Mouse (Mus musculus): ENCODE results near the gene I830077J02Rik. TPM values are rescaled to one million over a fixed set of nuclear protein-coding genes. Genes with fewer than 3 reads are reported as not detected.

Gene I830077J02Rik
- polyA plus RNA-seq, 1 experiment from 2014 or later = 1.6 TPM

- peak overlapping the region; percentile 41; the same call in 1 of the 2 replicates for H3K4me2 ChIP-seq (ENCODE audit: low read depth, low read length)
- H3K36me3 ChIP-seq (ENCODE audit: control insufficient read depth, insufficient read depth) = no peaks in the 10 kb centered on the region
- no peak overlapping the region for H3K9ac ChIP-seq (ENCODE audit: low read length)
- H3K27me3 ChIP-seq (ENCODE audit: control insufficient read depth, insufficient read depth, low read length) = no peaks in the 10 kb centered on the region
- no peaks in the 10 kb centered on the region for H3K9me3 ChIP-seq (replicated peaks; ENCODE audit: control insufficient read depth, low read length)
- ATAC-seq (replicated peaks; ENCODE audit: extremely low read depth, insufficient read depth, low FRiP score) = peak; percentile 64; the same call in 1 of the 2 replicates
- WGBS = 12% methylated on average over 10 of the region's 10 CpGs
- no peak overlapping the region for H3K4me3 ChIP-seq (ENCODE audit: low read length)
- H3K27ac ChIP-seq (ENCODE audit: low read length) = peak overlapping the region; percentile 50
- H3K4me1 ChIP-seq (ENCODE audit: control insufficient read depth, insufficient read depth, low read length) = peaks cover 24% of the 10 kb centered on the region
These were observed 18.4 kb downstream of the I830077J02Rik start for GRCm38 (mm10) chr3:105913839-105914681.

GRCm38 (mm10) chr3:105912097-105912880 lies 20.2 kb downstream of the I830077J02Rik start:
- ATAC-seq (replicated peaks; ENCODE audit: extremely low read depth, insufficient read depth, low FRiP score) = no peak
- Histone ChIP-seq H3K9ac (ENCODE audit: low read length) (no peak overlapping the region), H3K4me3 (ENCODE audit: low read length) (no peak overlapping the region), H3K4me2 (ENCODE audit: low read depth, low read length) (no peak overlapping the region), H3K4me1 (ENCODE audit: control insufficient read depth, insufficient read depth, low read length) (peaks cover 20% of the 10 kb centered on the region), H3K27me3 (ENCODE audit: control insufficient read depth, insufficient read depth, low read length) (no peaks in the 10 kb centered on the region), H3K27ac (ENCODE audit: low read length) (no peak overlapping the region), H3K9me3 (replicated peaks; ENCODE audit: control insufficient read depth, low read length) (no peaks in the 10 kb centered on the region), H3K36me3 (ENCODE audit: control insufficient read depth, insufficient read depth) (no peaks in the 10 kb centered on the region)
- 54% methylated on average over 9 of the region's 9 CpGs for WGBS

- H3K4me2 ChIP-seq (ENCODE audit: low read depth, low read length) = no peak overlapping the region
- no peaks in the 10 kb centered on the region for H3K27me3 ChIP-seq (ENCODE audit: control insufficient read depth, insufficient read depth, low read length)
- H3K9me3 ChIP-seq (replicated peaks; ENCODE audit: control insufficient read depth, low read length) = no peaks in the 10 kb centered on the region
- H3K36me3 ChIP-seq (ENCODE audit: control insufficient read depth, insufficient read depth) = no peaks in the 10 kb centered on the region
- no peak overlapping the region for H3K27ac ChIP-seq (ENCODE audit: low read length)
- peaks cover 20% of the 10 kb centered on the region for H3K4me1 ChIP-seq (ENCODE audit: control insufficient read depth, insufficient read depth, low read length)
- H3K4me3 ChIP-seq (ENCODE audit: low read length) = no peak overlapping the region
- WGBS = 67% methylated on average over 11 of the region's 11 CpGs
- no peak for ATAC-seq (replicated peaks; ENCODE audit: extremely low read depth, insufficient read depth, low FRiP score)
- no peak overlapping the region for H3K9ac ChIP-seq (ENCODE audit: low read length)
These were observed 21.8 kb downstream of the I830077J02Rik start for GRCm38 (mm10) chr3:105910519-105911190.

GRCm38 (mm10) chr3:105908976-105909375 lies 23.5 kb downstream of the I830077J02Rik start:
- no peak overlapping the region for H3K27ac ChIP-seq (ENCODE audit: low read length)
- H3K27me3 ChIP-seq (ENCODE audit: control insufficient read depth, insufficient read depth, low read length) = no peaks in the 10 kb centered on the region
- ATAC-seq (replicated peaks; ENCODE audit: extremely low read depth, insufficient read depth, low FRiP score) = no peak
- H3K36me3 ChIP-seq (ENCODE audit: control insufficient read depth, insufficient read depth) = no peaks in the 10 kb centered on the region
- no peak overlapping the region for H3K4me2 ChIP-seq (ENCODE audit: low read depth, low read length)
- H3K4me1 ChIP-seq (ENCODE audit: control insufficient read depth, insufficient read depth, low read length) = peaks cover 11% of the 10 kb centered on the region
- H3K9me3 ChIP-seq (replicated peaks; ENCODE audit: control insufficient read depth, low read length) = no peaks in the 10 kb centered on the region
- no peak overlapping the region for H3K9ac ChIP-seq (ENCODE audit: low read length)
- H3K4me3 ChIP-seq (ENCODE audit: low read length) = no peak overlapping the region
- 87% methylated on average over 4 of the region's 4 CpGs for WGBS

- H3K9ac ChIP-seq (ENCODE audit: low read length) = no peak overlapping the region
- ATAC-seq (replicated peaks; ENCODE audit: extremely low read depth, insufficient read depth, low FRiP score) = no peak
- no peak overlapping the region for H3K27ac ChIP-seq (ENCODE audit: low read length)
These were observed 24.4 kb downstream of the I830077J02Rik start for GRCm38 (mm10) chr3:105907956-105908655.

GRCm38 (mm10) chr3:105904721-105905120 lies 27.7 kb downstream of the I830077J02Rik start:
- no peaks in the 10 kb centered on the region for H3K9me3 ChIP-seq (replicated peaks; ENCODE audit: control insufficient read depth, low read length)
- H3K27me3 ChIP-seq (ENCODE audit: control insufficient read depth, insufficient read depth, low read length) = no peaks in the 10 kb centered on the region
- H3K4me1 ChIP-seq (ENCODE audit: control insufficient read depth, insufficient read depth, low read length) = peaks cover 5% of the 10 kb centered on the region; the same call in 1 of the 2 replicates
- H3K4me3 ChIP-seq (ENCODE audit: low read length) = no peak overlapping the region
- no peaks in the 10 kb centered on the region for H3K36me3 ChIP-seq (ENCODE audit: control insufficient read depth, insufficient read depth)
- no peak overlapping the region for H3K27ac ChIP-seq (ENCODE audit: low read length)
- H3K4me2 ChIP-seq (ENCODE audit: low read depth, low read length) = no peak overlapping the region
- ATAC-seq (replicated peaks; ENCODE audit: extremely low read depth, insufficient read depth, low FRiP score) = no peak
- WGBS = 92% methylated on average over 9 of the region's 9 CpGs
- H3K9ac ChIP-seq (ENCODE audit: low read length) = no peak overlapping the region

More at GRCm38 (mm10) chr3:105907956-105908655, 24.4 kb downstream of the I830077J02Rik start:
- H3K9me3 ChIP-seq (replicated peaks; ENCODE audit: control insufficient read depth, low read length) = no peaks in the 10 kb centered on the region
- WGBS = 22% methylated on average over 9 of the region's 9 CpGs
- no peaks in the 10 kb centered on the region for H3K27me3 ChIP-seq (ENCODE audit: control insufficient read depth, insufficient read depth, low read length)
- peaks cover 5% of the 10 kb centered on the region; the same call in 1 of the 2 replicates for H3K4me1 ChIP-seq (ENCODE audit: control insufficient read depth, insufficient read depth, low read length)
- H3K4me3 ChIP-seq (ENCODE audit: low read length) = no peak overlapping the region
- H3K4me2 ChIP-seq (ENCODE audit: low read depth, low read length) = no peak overlapping the region
- no peaks in the 10 kb centered on the region for H3K36me3 ChIP-seq (ENCODE audit: control insufficient read depth, insufficient read depth)

GRCm38 (mm10) chr3:105904213-105904612 lies 28.3 kb downstream of the I830077J02Rik start:
- no peaks in the 10 kb centered on the region for H3K27me3 ChIP-seq (ENCODE audit: control insufficient read depth, insufficient read depth, low read length)
- no peak for ATAC-seq (replicated peaks; ENCODE audit: extremely low read depth, insufficient read depth, low FRiP score)
- H3K36me3 ChIP-seq (ENCODE audit: control insufficient read depth, insufficient read depth) = no peaks in the 10 kb centered on the region
- whole genome bisulfite sequencing = 39% methylated on average over 4 of the region's 4 CpGs
- peaks cover 9% of the 10 kb centered on the region; the same call in 1 of the 2 replicates for H3K4me1 ChIP-seq (ENCODE audit: control insufficient read depth, insufficient read depth, low read length)
- no peak overlapping the region for H3K27ac ChIP-seq (ENCODE audit: low read length)
- no peaks in the 10 kb centered on the region for H3K9me3 ChIP-seq (replicated peaks; ENCODE audit: control insufficient read depth, low read length)
- H3K9ac ChIP-seq (ENCODE audit: low read length) = no peak overlapping the region
- H3K4me2 ChIP-seq (ENCODE audit: low read depth, low read length) = no peak overlapping the region
- no peak overlapping the region for H3K4me3 ChIP-seq (ENCODE audit: low read length)

- no peak overlapping the region for H3K4me2 ChIP-seq (ENCODE audit: low read depth, low read length)
- no peaks in the 10 kb centered on the region for H3K36me3 ChIP-seq (ENCODE audit: control insufficient read depth, insufficient read depth)
- no peak overlapping the region for H3K9ac ChIP-seq (ENCODE audit: low read length)
- peaks cover 10% of the 10 kb centered on the region for H3K4me1 ChIP-seq (ENCODE audit: control insufficient read depth, insufficient read depth, low read length)
- 0 out of 2 replicates have a peak, but pooled peaks cover 2% of the 10 kb centered on the region for H3K9me3 ChIP-seq (replicated peaks; ENCODE audit: control insufficient read depth, low read length)
- no peak overlapping the region for H3K4me3 ChIP-seq (ENCODE audit: low read length)
- 74% methylated on average over 4 of the region's 4 CpGs for WGBS
- H3K27ac ChIP-seq (ENCODE audit: low read length) = no peak overlapping the region
- H3K27me3 ChIP-seq (ENCODE audit: control insufficient read depth, insufficient read depth, low read length) = no peaks in the 10 kb centered on the region
- no peak for ATAC-seq (replicated peaks; ENCODE audit: extremely low read depth, insufficient read depth, low FRiP score)
These were observed 31.0 kb downstream of the I830077J02Rik start for GRCm38 (mm10) chr3:105901468-105901867.
